Comparison of ENCODE assay signal across 8 mouse cellular contexts in genomic region chr7:16452587-16453073, GRCm38 (mm10). TPM values are rescaled to one million over a fixed set of nuclear protein-coding genes. Genes with fewer than 3 reads are reported as not detected.
A peak's percentile ranks its signal among the peaks of the same experiment; 100 is the strongest.
DNase-seq lines count a peak whose midpoint lies in the region; ATAC-seq lines count a peak whose summit lies in the region.

TSS of gene Tmem160 (plus strand) at chr7:16452779.

- WGBS in hindbrain, embryonic 15.5 days = 1% methylated on average over 26 of the region's 30 CpGs

- DNase-seq in WW6 (ENCODE audit: low read depth, low spot score) = peak; percentile 81
- peak; percentile 85 to 86 for DNase-seq in cerebellum, postnatal 36 days
- DNase-seq in frontal cortex, postnatal 36 days (ENCODE audit: low spot score in 2 of 2) = peak; percentile 86 to 95
- peak; percentile 92 for DNase-seq in left cerebral cortex, adult 11 months (ENCODE audit: low spot score)
- DNase-seq in lung, postnatal 4 days = peak; percentile 89 to 92
- peak; percentile 88 to 91 for DNase-seq in right cerebral cortex, adult 2 months (ENCODE audit: low spot score in 2 of 2)
- peak; percentile 90 for DNase-seq in urinary bladder, postnatal 14 days (ENCODE audit: low spot score)

- ATAC-seq in hindbrain, embryonic 15.5 days (ENCODE audit: low FRiP score, low read depth) = peak; percentile 98

- H3K27ac ChIP-seq in hindbrain, embryonic 15.5 days (replicated peaks) = peak within 1 kb of the TSS; percentile 70

- H3K27me3 ChIP-seq in hindbrain, embryonic 15.5 days = no peaks in the 10 kb centered on the region

- peaks cover 7% of the 10 kb centered on the region for H3K4me1 ChIP-seq in hindbrain, embryonic 15.5 days (replicated peaks)

- H3K36me3 ChIP-seq in hindbrain, embryonic 15.5 days = 0 out of 2 replicates have a peak, but pooled peaks cover 4% of the 10 kb centered on the region

- H3K9ac ChIP-seq in hindbrain, embryonic 15.5 days = peak within 1 kb of the TSS; percentile 60

- peak within 1 kb of the TSS; percentile 85 for H3K4me2 ChIP-seq in hindbrain, embryonic 15.5 days

- no peaks in the 10 kb centered on the region for H3K9me3 ChIP-seq in hindbrain, embryonic 15.5 days

- peak within 1 kb of the TSS; percentile 81 for H3K4me3 ChIP-seq in hindbrain, embryonic 15.5 days

RNA-seq across cellular contexts. Expression of gene Tmem160, which starts in this region (rescaled TPM):
- polyA plus RNA-seq in hindbrain, embryonic 15.5 days (2015; fragmentation: Nextera tagmentation; extraction: Ambion mirVana) = 67.8 and 75.6 TPM in 2 replicates

Comparison
In these comparisons a context has a peak if more than half of its experiments do, and no peak if none do; other contexts are left out.
1. Peak in every context shown above with its lines: DNase-seq, ATAC-seq, H3K4me3 ChIP-seq and H3K27ac ChIP-seq.